Comparison of ENCODE assay signal across 8 mouse cellular contexts in the genomic region with DNA sequence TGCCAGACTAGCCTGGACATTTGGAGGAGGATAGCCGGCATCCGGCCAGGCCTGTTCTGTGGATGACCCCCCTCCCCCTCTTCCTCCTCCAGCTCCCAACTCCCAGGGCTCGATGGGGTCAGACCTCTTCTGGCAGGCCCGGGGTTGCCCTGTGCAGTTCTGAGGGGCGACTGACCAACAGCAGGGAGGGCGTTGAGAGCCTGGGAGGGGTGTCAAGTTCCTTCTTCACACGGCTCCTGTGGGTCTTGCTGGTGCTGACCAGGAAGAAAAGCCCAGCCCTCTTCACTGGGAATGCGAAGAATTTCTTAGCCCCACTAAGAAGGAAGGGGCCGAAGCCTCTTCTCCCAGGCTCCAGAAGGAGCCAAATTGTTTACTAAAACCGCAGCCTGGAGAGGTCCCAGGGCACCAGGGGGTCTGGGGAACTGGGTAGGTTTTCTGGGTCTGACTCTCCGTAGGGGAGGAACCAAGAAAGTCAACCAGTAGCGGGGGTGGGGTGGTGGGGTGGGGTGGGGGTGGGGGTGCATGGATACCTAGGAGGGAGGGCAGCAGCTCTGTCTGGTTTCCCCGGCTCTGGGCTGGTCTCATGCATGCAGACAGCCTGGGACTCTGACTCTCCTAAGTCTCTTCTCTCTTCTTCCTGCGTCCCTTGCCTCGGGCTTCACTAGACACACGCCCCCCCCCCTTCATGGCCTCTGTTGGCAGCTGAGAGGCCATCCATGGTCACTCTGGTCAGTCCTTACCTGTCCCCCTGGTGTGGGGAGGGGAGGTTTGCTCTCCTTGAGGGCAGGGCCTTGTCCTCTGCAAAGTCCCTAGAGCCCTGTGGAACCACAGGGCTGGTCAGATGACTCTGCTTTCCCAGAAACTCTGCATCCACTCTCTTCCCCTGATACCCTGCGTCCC. TPM values are rescaled to one million over a fixed set of nuclear protein-coding genes. Genes with fewer than 3 reads are reported as not detected.
DNase-seq lines count a peak whose midpoint lies in the region; ATAC-seq lines count a peak whose summit lies in the region.

No protein-coding gene starts in this region.

- H3K36me3 ChIP-seq in limb, embryonic 11.5 days (ENCODE audit: control insufficient read depth, insufficient read depth, low read length) = no peaks in the 10 kb centered on the region
- H3K36me3 ChIP-seq in neural tube, embryonic 13.5 days = no peaks in the 10 kb centered on the region

- peak overlapping the region; percentile 20; the same call in 1 of the 2 replicates for H3K4me2 ChIP-seq in limb, embryonic 11.5 days (ENCODE audit: low read depth, severe bottlenecking)
- H3K4me2 ChIP-seq in neural tube, embryonic 13.5 days = no peak overlapping the region

- peaks cover 19% of the 10 kb centered on the region for H3K4me1 ChIP-seq in limb, embryonic 11.5 days (ENCODE audit: control insufficient read depth, insufficient read depth, low read length)
- 0 out of 2 replicates have a peak, but pooled peaks cover 5% of the 10 kb centered on the region for H3K4me1 ChIP-seq in neural tube, embryonic 13.5 days (replicated peaks)

- peak; percentile 60 for DNase-seq in urinary bladder, postnatal 14 days (ENCODE audit: low spot score)
- no peak for DNase-seq in urinary bladder, postnatal 36 days (ENCODE audit: low spot score in 2 of 2)
- peak; percentile 62 for DNase-seq in forelimb bud, embryonic 11.5 days (ENCODE audit: low read depth, low spot score)
- peak; percentile 73 for DNase-seq in limb, embryonic 11.5 days (ENCODE audit: low spot score)
- DNase-seq in thymus, adult 18-20 months = no peak
- DNase-seq in cerebellum, postnatal 36 days = no peak
- DNase-seq in right cerebral cortex, postnatal 25 days = no peak

- 9% methylated on average over 17 of the region's 17 CpGs for WGBS in limb, embryonic 11.5 days
- 17% methylated on average over 15 of the region's 17 CpGs for WGBS in neural tube, embryonic 13.5 days

- no peaks in the 10 kb centered on the region for H3K27me3 ChIP-seq in limb, embryonic 11.5 days (ENCODE audit: control insufficient read depth, insufficient read depth, low read length)
- H3K27me3 ChIP-seq in neural tube, embryonic 13.5 days = no peaks in the 10 kb centered on the region

- H3K27ac ChIP-seq in limb, embryonic 11.5 days (replicated peaks; ENCODE audit: low read depth, low read length) = peak overlapping the region; percentile 70
- peak overlapping the region; percentile 67 for H3K27ac ChIP-seq in neural tube, embryonic 13.5 days (replicated peaks)

- ATAC-seq in limb, embryonic 11.5 days (ENCODE audit: insufficient number of reproducible peaks, low FRiP score, low TSS enrichment, low read depth) = peak; percentile 28; the same call in 1 of the 2 replicates
- ATAC-seq in neural tube, embryonic 13.5 days (ENCODE audit: low read depth) = no peak; the same call in 1 of the 2 replicates

- no peak overlapping the region for H3K4me3 ChIP-seq in limb, embryonic 11.5 days (ENCODE audit: low read depth, low read length)
- no peak overlapping the region for H3K4me3 ChIP-seq in neural tube, embryonic 13.5 days

- H3K9ac ChIP-seq in limb, embryonic 11.5 days (ENCODE audit: low read length) = peak overlapping the region; percentile 47
- no peak overlapping the region for H3K9ac ChIP-seq in neural tube, embryonic 13.5 days

- no peaks in the 10 kb centered on the region for H3K9me3 ChIP-seq in limb, embryonic 11.5 days (ENCODE audit: control insufficient read depth, low read length)
- no peaks in the 10 kb centered on the region for H3K9me3 ChIP-seq in neural tube, embryonic 13.5 days

RNA-seq across cellular contexts. Expression of a gene that starts 41.1 kb away (rescaled TPM):
- polyA plus RNA-seq in limb, embryonic 11.5 days (2014; fragmentation: Nextera tagmentation; extraction: Ambion mirVana) = 33.2 and 38.1 TPM in 2 replicates
- polyA plus RNA-seq in neural tube, embryonic 13.5 days (2015; fragmentation: Nextera tagmentation; extraction: Ambion mirVana) = 12.4 and 15.5 TPM in 2 replicates

RNA-seq across cellular contexts. Expression of a gene that starts 45.8 kb away (rescaled TPM):
- polyA plus RNA-seq in limb, embryonic 11.5 days (2014; fragmentation: Nextera tagmentation; extraction: Ambion mirVana) = 263 and 266 TPM in 2 replicates
- polyA plus RNA-seq in neural tube, embryonic 13.5 days (2015; fragmentation: Nextera tagmentation; extraction: Ambion mirVana) = 206 and 209 TPM in 2 replicates

Comparison
In these comparisons a context has a peak if more than half of its experiments do, and no peak if none do; other contexts are left out.
1. DNase-seq: peak in urinary bladder, postnatal 14 days (single experiment), forelimb bud, embryonic 11.5 days (single experiment) and limb, embryonic 11.5 days (single experiment); none in urinary bladder, postnatal 36 days (0 of 2), thymus, adult 18-20 months (0 of 2), cerebellum, postnatal 36 days (0 of 2) and right cerebral cortex, postnatal 25 days (single experiment).